Mouse (Mus musculus): ENCODE measurements at regions not wholly inside any gene's neighbourhood (a gene's known extent, or its start where the extent isn't known, plus 50 kb on each side); places are given as distances from the start of the nearest gene placed in this dataset.

- TF ChIP-seq POLR2A (IDR thresholded peaks at IDR 0.05; ENCODE audit: borderline replicate concordance, insufficient read depth, low read length) (no peak), CTCF (IDR thresholded peaks at IDR 0.05; ENCODE audit: borderline replicate concordance, insufficient read depth, low read depth, low read length) (no peak)
Measured at GRCm38 (mm10) chr13:107607294-107607693, 437.0 kb upstream of the Smim15 start.

All from cerebellum, adult 2 months (tissue).